In the genomic region with DNA sequence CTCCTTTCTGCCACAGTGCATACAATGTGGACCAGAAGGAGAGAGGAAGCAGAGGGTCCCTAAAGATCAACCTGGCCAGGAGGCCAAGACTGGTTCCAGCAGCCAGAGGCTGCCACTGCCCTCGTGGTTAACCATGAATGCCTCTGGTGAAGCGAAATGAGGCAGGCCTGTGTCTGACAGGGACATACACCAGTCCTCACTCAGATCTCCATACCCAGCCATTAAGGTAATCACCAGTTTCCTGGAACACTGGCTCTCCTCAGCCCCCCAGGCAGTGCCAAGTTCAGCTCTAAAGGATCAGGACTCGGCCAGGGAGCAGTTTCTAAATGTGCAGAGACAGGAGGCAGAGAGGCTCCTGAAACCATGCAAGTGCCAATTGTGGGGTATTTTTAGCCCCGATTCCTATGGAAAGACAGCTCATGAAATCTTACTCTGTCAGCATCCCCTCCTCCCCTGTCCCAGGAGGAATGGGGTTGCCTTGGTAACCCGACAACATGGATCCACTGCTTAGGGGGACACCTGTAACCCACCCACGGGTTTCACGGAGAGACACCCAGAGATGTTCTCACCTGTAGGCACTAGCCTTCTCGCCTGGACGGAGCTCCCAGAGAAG, we compare ENCODE assay signal across 16 mouse cellular contexts.
A peak's percentile ranks its signal among the peaks of the same experiment; 100 is the strongest.
DNase-seq lines count a peak whose midpoint lies in the region; ATAC-seq and TF ChIP-seq lines count a peak whose summit lies in the region.
"Had no signal": no experiment of that assay in that cellular context is flagged by ENCODE, and none has a peak within 500 bp of the region (broad histone marks: within the 10 kb centered on the region; RNA-seq: fewer than 3 reads in every experiment).

No protein-coding gene starts in this region.

- no peak overlapping the region for H3K4me2 ChIP-seq in forebrain, embryonic 12.5 days
- H3K4me2 ChIP-seq in forebrain, embryonic 11.5 days (ENCODE audit: low read depth, low read length, severe bottlenecking) = no peak overlapping the region
- H3K4me2 ChIP-seq in embryonic facial prominence, embryonic 15.5 days (replicated peaks) = no peak overlapping the region
- H3K4me2 ChIP-seq in midbrain, embryonic 11.5 days = no peak overlapping the region
- H3K4me2 ChIP-seq: limb, embryonic 13.5 days; lung, embryonic 15.5 days; neural tube, embryonic 12.5 days had no signal

- WGBS in forebrain, embryonic 12.5 days = 66% methylated on average over 9 of the region's 9 CpGs
- WGBS in forebrain, embryonic 11.5 days = 71% methylated on average over 9 of the region's 9 CpGs
- WGBS in embryonic facial prominence, embryonic 15.5 days = 53% methylated on average over 9 of the region's 9 CpGs
- 73% methylated on average over 9 of the region's 9 CpGs for WGBS in midbrain, embryonic 11.5 days

- DNase-seq in forebrain, embryonic 11.5 days (ENCODE audit: low spot score) = no peak
- DNase-seq in brain, adult 2 months (ENCODE audit: low read depth, low spot score) = peak; percentile 56
- DNase-seq in midbrain, embryonic 11.5 days (ENCODE audit: low spot score, missing footprints) = peak; percentile 84
- no peak for DNase-seq in neural tube, embryonic 10.5 days (ENCODE audit: extremely low spot score, low spot score)
- DNase-seq in layer of hippocampus, adult 2 months (ENCODE audit: low spot score in 2 of 2) = no peak
- no peak for DNase-seq in left cerebral cortex, adult 2 months (ENCODE audit: extremely low spot score in 1 of 2, low spot score in 2 of 2)
- DNase-seq: B cell, adult 2 months; cerebellum, adult 2 months had no signal

- intact Hi-C loops in left cerebral cortex, adult 2 months (cut with DNase I) = no loop called here

- ATAC-seq in forebrain, embryonic 12.5 days (ENCODE audit: low FRiP score) = 0 out of 2 replicates have a peak, but pooled peaks have one; percentile 14
- ATAC-seq in forebrain, embryonic 11.5 days (replicated peaks; ENCODE audit: low FRiP score) = no peak
- ATAC-seq in embryonic facial prominence, embryonic 15.5 days (ENCODE audit: insufficient number of reproducible peaks, low FRiP score, low TSS enrichment, low read depth) = peak; percentile 78; the same call in 1 of the 2 replicates
- ATAC-seq in midbrain, embryonic 11.5 days (ENCODE audit: low FRiP score) = peak; percentile 50; the same call in 1 of the 2 replicates
- ATAC-seq: inflammation-experienced regulatory T-cells, adult 6 months had no signal

- H3K36me3 ChIP-seq in forebrain, embryonic 12.5 days (replicated peaks) = no peaks in the 10 kb centered on the region
- H3K36me3 ChIP-seq in forebrain, embryonic 11.5 days (ENCODE audit: control insufficient read depth, insufficient read depth, low read length) = no peaks in the 10 kb centered on the region
- no peaks in the 10 kb centered on the region for H3K36me3 ChIP-seq in embryonic facial prominence, embryonic 15.5 days
- no peaks in the 10 kb centered on the region for H3K36me3 ChIP-seq in midbrain, embryonic 11.5 days (ENCODE audit: control insufficient read depth, insufficient read depth, low read length)
- H3K36me3 ChIP-seq: limb, embryonic 13.5 days; lung, embryonic 15.5 days; neural tube, embryonic 12.5 days had no signal

- no peak overlapping the region for H3K9ac ChIP-seq in forebrain, embryonic 12.5 days
- H3K9ac ChIP-seq in forebrain, embryonic 11.5 days (ENCODE audit: low read length) = no peak overlapping the region
- no peak overlapping the region for H3K9ac ChIP-seq in embryonic facial prominence, embryonic 15.5 days
- H3K9ac ChIP-seq in midbrain, embryonic 11.5 days (ENCODE audit: low read length) = no peak overlapping the region
- H3K9ac ChIP-seq: limb, embryonic 13.5 days; lung, embryonic 15.5 days; neural tube, embryonic 12.5 days had no signal

- H3K27me3 ChIP-seq in forebrain, embryonic 12.5 days = no peaks in the 10 kb centered on the region; the same call in 1 of the 2 replicates
- no peaks in the 10 kb centered on the region for H3K27me3 ChIP-seq in forebrain, embryonic 11.5 days (ENCODE audit: control insufficient read depth, insufficient read depth, low read length)
- no peaks in the 10 kb centered on the region for H3K27me3 ChIP-seq in embryonic facial prominence, embryonic 15.5 days
- H3K27me3 ChIP-seq in midbrain, embryonic 11.5 days (ENCODE audit: control insufficient read depth, insufficient read depth, low read length) = no peaks in the 10 kb centered on the region
- H3K27me3 ChIP-seq: limb, embryonic 13.5 days; lung, embryonic 15.5 days; neural tube, embryonic 12.5 days had no signal

- no peak overlapping the region for H3K4me3 ChIP-seq in forebrain, embryonic 12.5 days (replicated peaks)
- H3K4me3 ChIP-seq in forebrain, embryonic 11.5 days (ENCODE audit: low read depth, low read length) = no peak overlapping the region
- no peak overlapping the region for H3K4me3 ChIP-seq in embryonic facial prominence, embryonic 15.5 days (replicated peaks)
- no peak overlapping the region for H3K4me3 ChIP-seq in midbrain, embryonic 11.5 days (ENCODE audit: low read depth, low read length)
- no peak overlapping the region for H3K4me3 ChIP-seq in layer of hippocampus, adult 2 months
- H3K4me3 ChIP-seq in left cerebral cortex, adult 2 months = no peak overlapping the region
- H3K4me3 ChIP-seq: limb, embryonic 13.5 days; lung, embryonic 15.5 days; megakaryocyte, embryonic 14.5 days; neural tube, embryonic 12.5 days had no signal

- H3K9me3 ChIP-seq in forebrain, embryonic 12.5 days = no peaks in the 10 kb centered on the region
- H3K9me3 ChIP-seq in forebrain, embryonic 11.5 days (ENCODE audit: control insufficient read depth, low read length) = no peaks in the 10 kb centered on the region
- H3K9me3 ChIP-seq in embryonic facial prominence, embryonic 15.5 days (replicated peaks) = no peaks in the 10 kb centered on the region
- H3K9me3 ChIP-seq in midbrain, embryonic 11.5 days (ENCODE audit: control insufficient read depth, low read length) = no peaks in the 10 kb centered on the region
- H3K9me3 ChIP-seq: limb, embryonic 13.5 days; lung, embryonic 15.5 days; neural tube, embryonic 12.5 days had no signal

- TF ChIP-seq CTCF in layer of hippocampus, adult 2 months (conservative IDR thresholded peaks at IDR 0.05) = no peak
- TF ChIP-seq CTCF in left cerebral cortex, adult 2 months (IDR thresholded peaks at IDR 0.05) = no peak

- peaks cover 11% of the 10 kb centered on the region for H3K4me1 ChIP-seq in forebrain, embryonic 12.5 days
- peaks cover 7% of the 10 kb centered on the region; the same call in 1 of the 2 replicates for H3K4me1 ChIP-seq in forebrain, embryonic 11.5 days (replicated peaks; ENCODE audit: control insufficient read depth, insufficient read depth, low read length)
- H3K4me1 ChIP-seq in embryonic facial prominence, embryonic 15.5 days = peaks cover 13% of the 10 kb centered on the region; the same call in 1 of the 2 replicates
- peaks cover 6% of the 10 kb centered on the region for H3K4me1 ChIP-seq in midbrain, embryonic 11.5 days (ENCODE audit: control insufficient read depth, insufficient read depth, low read length)
- H3K4me1 ChIP-seq: lung, embryonic 15.5 days; megakaryocyte, embryonic 14.5 days had no signal

- H3K27ac ChIP-seq in forebrain, embryonic 12.5 days = no peak overlapping the region
- no peak overlapping the region for H3K27ac ChIP-seq in forebrain, embryonic 11.5 days (ENCODE audit: low read depth, low read length)
- no peak overlapping the region for H3K27ac ChIP-seq in embryonic facial prominence, embryonic 15.5 days (replicated peaks)
- H3K27ac ChIP-seq in midbrain, embryonic 11.5 days (ENCODE audit: low read depth, low read length) = no peak overlapping the region
- no peak overlapping the region for H3K27ac ChIP-seq in layer of hippocampus, adult 2 months
- H3K27ac ChIP-seq in left cerebral cortex, adult 2 months = no peak overlapping the region
- H3K27ac ChIP-seq: kidney, postnatal 0 days; limb, embryonic 13.5 days; lung, embryonic 15.5 days; neural tube, embryonic 12.5 days had no signal

Comparison
In these comparisons a context has a peak if more than half of its experiments do, and no peak if none do; other contexts are left out.
1. DNase-seq: peak in brain, adult 2 months (single experiment) and midbrain, embryonic 11.5 days (single experiment); none in forebrain, embryonic 11.5 days (single experiment), neural tube, embryonic 10.5 days (single experiment), layer of hippocampus, adult 2 months (0 of 2) and left cerebral cortex, adult 2 months (0 of 2).